Mouse (Mus musculus) small intestine, adult 2 months (tissue): Measurements from ENCODE around the gene Pml.

ENCODE experiments used
- CTCF ChIP-seq: fragments of 200-500 bp; IDR thresholded peaks from 2 replicates; pipeline ENCODE4 v1.5.1; 2012; ENCODE audit warnings: low read depth, mild to moderate bottlenecking, control low read depth, inconsistent platforms, low read length, moderate library complexity, mixed read lengths; ENCODE audit not compliant: insufficient replicate concordance, insufficient read length; ENCODE audit errors: extremely low read depth
- POLR2A ChIP-seq: fragments of 200-500 bp; IDR thresholded peaks from 2 replicates; pipeline ENCODE4 v1.6.1; 2012; ENCODE audit warnings: low read depth, mild to moderate bottlenecking, control low read depth, inconsistent platforms, low read length, moderate library complexity

DNA sequence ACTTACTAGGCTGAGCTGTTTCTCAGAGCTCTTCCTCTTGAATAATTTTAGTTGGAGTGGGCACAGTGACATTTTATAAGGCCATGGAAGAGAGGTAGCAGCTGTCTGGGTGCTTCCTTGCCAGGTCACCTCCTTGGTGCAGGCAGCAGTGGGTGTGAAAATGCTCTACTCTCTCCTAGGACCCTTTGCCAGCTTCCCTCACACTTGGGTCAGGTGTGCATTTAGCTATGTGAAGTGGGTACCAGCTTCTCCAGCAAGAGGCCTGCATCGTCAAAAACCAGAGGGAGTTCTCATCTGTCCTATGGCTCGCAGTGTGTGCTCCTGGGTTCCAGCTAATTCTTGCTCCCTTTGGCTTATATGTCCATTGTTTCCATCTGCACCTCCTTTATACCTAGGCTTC is 70.2 kb downstream of the Pml start:
- TF ChIP-seq CTCF (no peak), POLR2A (no peak)
